Mouse (Mus musculus) heart, postnatal 36 days (tissue): ENCODE results near the gene Cptp. TPM values are rescaled to one million over a fixed set of nuclear protein-coding genes. Genes with fewer than 3 reads are reported as not detected.

Source experiments
- DNase-seq, 2 experiments: peaks; one replicate each; pipeline ENCODE4 v3.0.0; 2021 to 2022
- intact Hi-C: fragments of 180-260 bp; cut with DNase I; formaldehyde crosslinking; loops from one replicate; pipeline ENCODE4 v1.15.1; 2025
- total RNA-seq, 2 experiments: library from RNA; stranded (reverse); gene quantifications; 2 replicates each; pipeline ENCODE4 v1.2.3; 2021

Cptp gene
- total RNA-seq, 2 experiments from 2014 or later, result 9.5 to 11.7 TPM

- no peak for DNase-seq
- intact Hi-C loops, result loop anchor here (1.0 to 5.0 kb wide), 4 partner anchors 20 to 101 kb away; partner anchors contain the start of genes Aurkaip1, B3galt6, Sdf4 and Ube2j2
These were observed 21.8 kb upstream of the Cptp start for GRCm38 (mm10) chr4:155891011-155891471.

- DNase-seq, result no peak
- intact Hi-C loops, result no loop called here
These were observed 20.1 kb upstream of the Cptp start for GRCm38 (mm10) chr4:155889316-155889715.

GRCm38 (mm10) chr4:155888181-155888580 is 18.9 kb upstream of the Cptp start:
- no peak for DNase-seq
- intact Hi-C loops, result no loop called here

GRCm38 (mm10) chr4:155887674-155888073 is 18.4 kb upstream of the Cptp start:
- intact Hi-C loops, result no loop called here
- DNase-seq, result no peak

- DNase-seq, result no peak
- intact Hi-C loops, result no loop called here
These were observed 17.1 kb upstream of the Cptp start for GRCm38 (mm10) chr4:155886330-155886729.

GRCm38 (mm10) chr4:155883587-155883986 is 14.3 kb upstream of the Cptp start:
- no peak for DNase-seq
- intact Hi-C loops, result no loop called here

GRCm38 (mm10) chr4:155871404-155871803 is 2.2 kb upstream of the Cptp start:
- DNase-seq, result no peak
- intact Hi-C loops, result loop anchor here (1.0 kb wide), 1 partner anchor 20 kb away; the partner anchor contains the start of genes Acap3 and Pusl1

GRCm38 (mm10) chr4:155868614-155869298 is 484 bp downstream of the Cptp start:
- intact Hi-C loops, result loop anchor here (1.0 kb wide), 1 partner anchor 75 kb away; the partner anchor contains the start of gene Ube2j2
- DNase-seq, result peak in 1 of 2 experiments; percentile 30

- intact Hi-C loops, result no loop called here
- no peak for DNase-seq
These were observed 6.2 kb downstream of the Cptp start, which contains the start of gene Tas1r3 for GRCm38 (mm10) chr4:155863001-155863400. Tas1r3 (minus strand) TSS chr4:155863362.

GRCm38 (mm10) chr4:155861787-155862186 is 7.5 kb downstream of the Cptp start:
- DNase-seq, result no peak
- intact Hi-C loops, result no loop called here

- peak in 1 of 2 experiments; percentile 56 for DNase-seq
- intact Hi-C loops, result no loop called here
These were observed 9.9 kb downstream of the Cptp start for GRCm38 (mm10) chr4:155859318-155859717.

- no peak for DNase-seq
- intact Hi-C loops, result no loop called here
These were observed 12.4 kb downstream of the Cptp start for GRCm38 (mm10) chr4:155856881-155857280.

GRCm38 (mm10) chr4:155856071-155856470 is 13.2 kb downstream of the Cptp start:
- DNase-seq, result no peak
- intact Hi-C loops, result no loop called here

- intact Hi-C loops, result no loop called here
- no peak for DNase-seq
These were observed 14.2 kb downstream of the Cptp start for GRCm38 (mm10) chr4:155854991-155855390.

- no peak for DNase-seq
- intact Hi-C loops, result no loop called here
These were observed 15.8 kb downstream of the Cptp start for GRCm38 (mm10) chr4:155853421-155853820.

- intact Hi-C loops, result no loop called here
- peak in 1 of 2 experiments; percentile 38 for DNase-seq
These were observed 17.3 kb downstream of the Cptp start for GRCm38 (mm10) chr4:155851951-155852411.

GRCm38 (mm10) chr4:155851368-155851767 is 17.9 kb downstream of the Cptp start:
- no peak for DNase-seq
- intact Hi-C loops, result no loop called here

GRCm38 (mm10) chr4:155849792-155850451 is 19.3 kb downstream of the Cptp start:
- DNase-seq, result no peak
- intact Hi-C loops, result no loop called here

GRCm38 (mm10) chr4:155849391-155849790 is 19.8 kb downstream of the Cptp start:
- intact Hi-C loops, result no loop called here
- no peak for DNase-seq

- DNase-seq, result no peak
- intact Hi-C loops, result no loop called here
These were observed 20.7 kb downstream of the Cptp start for GRCm38 (mm10) chr4:155848434-155849095.
